Mouse (Mus musculus) heart, postnatal 25 days (tissue): ENCODE results near the gene Fam122b. TPM values are rescaled to one million over a fixed set of nuclear protein-coding genes. Genes with fewer than 3 reads are reported as not detected.
"Not testable (repeated sequence)": the region's sequence is repeated elsewhere in the genome, so short reads cannot be mapped to it uniquely, and the experiment has no call there.

Experiments used
- DNase-seq: peaks from one replicate; pipeline ENCODE4 v3.0.0; 2022; ENCODE audit warnings: low spot score
- intact Hi-C: fragments of 180-260 bp; cut with DNase I; formaldehyde crosslinking; loops from one replicate; pipeline ENCODE4 v1.15.1; 2025
- total RNA-seq, 2 experiments: library from RNA; stranded (reverse); gene quantifications; 2 replicates each; pipeline ENCODE4 v1.2.3; 2021

Gene Fam122b
- 1 to 10 TPM; 2.6 to 3.3 TPM for total RNA-seq

- DNase-seq = peak; percentile 85
- intact Hi-C loops = loop anchor here (10.0 kb wide), 1 partner anchor 95 kb away; no protein-coding TSS in a partner anchor
These were observed at the start of gene Fam122b for GRCm38 (mm10) chrX:53269289-53270062. Fam122b (minus strand) TSS chrX:53269805.

- no peak for DNase-seq
- intact Hi-C loops = no loop called here
These were observed 18.3 kb upstream of the Fam122b start for GRCm38 (mm10) chrX:53287924-53288323.

- DNase-seq = no peak
- intact Hi-C loops = no loop called here
These were observed 3.5 kb upstream of the Fam122b start, which contains the start of gene Fam122c for GRCm38 (mm10) chrX:53273124-53273523. Fam122c (plus strand) TSS chrX:53273424.

GRCm38 (mm10) chrX:53271628-53272027 is 2.0 kb upstream of the Fam122b start:
- intact Hi-C loops, DNase-seq: not testable (repeated sequence)

- DNase-seq = no peak
- intact Hi-C loops = no loop called here
These were observed 443 bp upstream of the Fam122b start for GRCm38 (mm10) chrX:53270063-53270432.

GRCm38 (mm10) chrX:53268856-53269255 is 749 bp downstream of the Fam122b start:
- intact Hi-C loops = loop anchor here (10.0 kb wide), 1 partner anchor 96 kb away; no protein-coding TSS in a partner anchor
- peak; percentile 49 for DNase-seq

GRCm38 (mm10) chrX:53266186-53266585 is 3.4 kb downstream of the Fam122b start:
- no peak for DNase-seq
- intact Hi-C loops = loop anchor here (10.0 kb wide), 1 partner anchor 99 kb away; no protein-coding TSS in a partner anchor

GRCm38 (mm10) chrX:53255195-53255594 is 14.4 kb downstream of the Fam122b start:
- no peak for DNase-seq
- intact Hi-C loops = loop anchor here (5.0 kb wide), 1 partner anchor 233 kb away; no protein-coding TSS in a partner anchor

- intact Hi-C loops = no loop called here
- DNase-seq = no peak
These were observed 29.6 kb downstream of the Fam122b start, which contains the start of gene Plac1 for GRCm38 (mm10) chrX:53240011-53240410. Plac1 (minus strand) TSS chrX:53240111.

- intact Hi-C loops = no loop called here
- no peak for DNase-seq
These were observed 31.6 kb downstream of the Fam122b start for GRCm38 (mm10) chrX:53237971-53238370.

GRCm38 (mm10) chrX:53236404-53236803 is 33.2 kb downstream of the Fam122b start:
- intact Hi-C loops = no loop called here
- DNase-seq = no peak

GRCm38 (mm10) chrX:53233689-53234088 is 35.9 kb downstream of the Fam122b start:
- intact Hi-C loops = loop anchor here (5.0 kb wide), 1 partner anchor 176 kb away; no protein-coding TSS in a partner anchor
- DNase-seq = no peak

- intact Hi-C loops = loop anchor here (1.0 to 5.0 kb wide), 2 partner anchors 175 to 208 kb away; no protein-coding TSS in a partner anchor
- DNase-seq = no peak
These were observed 37.6 kb downstream of the Fam122b start for GRCm38 (mm10) chrX:53231965-53232364.

GRCm38 (mm10) chrX:53224353-53224944 is 45.2 kb downstream of the Fam122b start:
- intact Hi-C loops = no loop called here
- no peak for DNase-seq

GRCm38 (mm10) chrX:53220855-53221254 is 48.8 kb downstream of the Fam122b start:
- no peak for DNase-seq
- intact Hi-C loops = no loop called here

GRCm38 (mm10) chrX:53214557-53215229 is 54.9 kb downstream of the Fam122b start:
- intact Hi-C loops = loop anchor here (5.0 to 10.0 kb wide), 2 partner anchors 47 to 100 kb away; no protein-coding TSS in a partner anchor
- DNase-seq = no peak

GRCm38 (mm10) chrX:53213838-53214237 is 55.8 kb downstream of the Fam122b start:
- intact Hi-C loops = loop anchor here (5.0 to 10.0 kb wide), 2 partner anchors 47 to 99 kb away; no protein-coding TSS in a partner anchor
- DNase-seq = no peak

GRCm38 (mm10) chrX:53212485-53212884 is 57.1 kb downstream of the Fam122b start:
- intact Hi-C loops = loop anchor here (5.0 to 10.0 kb wide), 2 partner anchors 45 to 98 kb away; no protein-coding TSS in a partner anchor
- DNase-seq = no peak

GRCm38 (mm10) chrX:53211756-53212483 is 57.7 kb downstream of the Fam122b start:
- intact Hi-C loops = loop anchor here (5.0 to 10.0 kb wide), 2 partner anchors 45 to 97 kb away; no protein-coding TSS in a partner anchor
- DNase-seq = peak; percentile 44
